Mouse (Mus musculus): ENCODE results near the gene Chchd5. TPM values are rescaled to one million over a fixed set of nuclear protein-coding genes. Genes with fewer than 3 reads are reported as not detected.
A peak's percentile ranks its signal among the peaks of the same experiment; 100 is the strongest.

Gene Chchd5
- polyA plus RNA-seq, 1 experiment from 2014 or later: 21.1 TPM

DNA sequence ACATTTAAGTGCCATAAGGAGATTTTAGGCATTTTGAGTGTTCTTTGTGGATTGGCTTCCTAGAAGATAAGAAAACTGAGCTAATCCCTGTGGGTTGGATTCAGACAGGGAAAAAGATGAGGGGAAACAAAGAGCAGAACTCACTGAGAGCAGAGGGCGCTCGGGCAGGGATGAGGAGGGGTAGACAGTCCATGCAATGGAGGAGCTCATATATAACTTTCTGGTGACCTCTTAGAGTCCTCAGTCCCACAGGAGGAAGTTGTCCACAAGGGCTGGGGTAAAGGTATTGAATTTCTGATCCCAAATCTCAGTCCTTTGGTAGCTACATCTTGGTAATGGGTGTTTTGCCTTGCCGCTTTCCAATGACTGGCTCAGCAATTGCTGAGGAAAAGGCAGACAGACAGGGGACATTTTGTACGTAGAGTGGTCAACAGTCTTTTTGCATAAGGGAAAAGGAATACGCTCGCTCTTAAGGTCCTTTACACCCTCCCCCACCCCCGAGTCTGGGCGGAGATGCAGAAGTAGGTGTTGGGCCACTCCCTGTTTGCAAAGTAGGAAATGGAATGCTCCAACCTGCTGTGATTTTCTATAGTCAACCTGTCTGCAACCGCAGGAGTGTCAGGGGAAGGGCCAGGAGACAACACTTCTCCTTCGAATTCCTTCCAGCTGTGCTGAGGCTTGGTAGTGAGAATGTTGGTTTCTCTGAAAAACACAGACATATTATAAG lies 48.8 kb downstream of the Chchd5 start:
- DNase-seq (ENCODE audit: low spot score): peak; percentile 75
- 37% methylated on average over 10 of the region's 10 CpGs for WGBS

GRCm38 (mm10) chr2:129179946-129180853 lies 50.7 kb downstream of the Chchd5 start:
- no peak for ATAC-seq
- Histone ChIP-seq H3K9me3 (ENCODE audit: low read length) (no peaks in the 10 kb centered on the region), H3K4me1 (ENCODE audit: insufficient read depth, low read depth, low read length) (no peaks in the 10 kb centered on the region), H3K27me3 (replicated peaks; ENCODE audit: insufficient read depth, low read length) (no peaks in the 10 kb centered on the region), H3K36me3 (ENCODE audit: insufficient read depth, low read length) (no peaks in the 10 kb centered on the region), H3K9ac (replicated peaks; ENCODE audit: low read depth) (no peak overlapping the region), H3K4me2 (replicated peaks; ENCODE audit: low read depth, low read length) (no peak overlapping the region), H3K27ac (ENCODE audit: low read length) (no peak overlapping the region), H3K4me3 (ENCODE audit: low read depth, low read length) (no peak overlapping the region)
- no peak for TF ChIP-seq CTCF (IDR thresholded peaks at IDR 0.05)
- TF ChIP-seq EP300 (IDR thresholded peaks at IDR 0.05): no peak
- WGBS: 46% methylated on average over 8 of the region's 8 CpGs
- no peak for DNase-seq (ENCODE audit: low spot score)

More for the DNA sequence above, 48.8 kb downstream of the Chchd5 start:
- Histone ChIP-seq H3K27ac (ENCODE audit: low read length) (peak overlapping the region; percentile 40; the same call in 1 of the 2 replicates), H3K4me1 (ENCODE audit: insufficient read depth, low read depth, low read length) (no peaks in the 10 kb centered on the region), H3K36me3 (ENCODE audit: insufficient read depth, low read length) (no peaks in the 10 kb centered on the region), H3K9ac (replicated peaks; ENCODE audit: low read depth) (no peak overlapping the region), H3K4me2 (replicated peaks; ENCODE audit: low read depth, low read length) (peak overlapping the region; percentile 33), H3K4me3 (ENCODE audit: low read depth, low read length) (no peak overlapping the region), H3K9me3 (ENCODE audit: low read length) (no peaks in the 10 kb centered on the region), H3K27me3 (replicated peaks; ENCODE audit: insufficient read depth, low read length) (no peaks in the 10 kb centered on the region)
- TF ChIP-seq CTCF (IDR thresholded peaks at IDR 0.05): no peak
- TF ChIP-seq EP300 (IDR thresholded peaks at IDR 0.05): no peak
- ATAC-seq: peak; percentile 73

DNA sequence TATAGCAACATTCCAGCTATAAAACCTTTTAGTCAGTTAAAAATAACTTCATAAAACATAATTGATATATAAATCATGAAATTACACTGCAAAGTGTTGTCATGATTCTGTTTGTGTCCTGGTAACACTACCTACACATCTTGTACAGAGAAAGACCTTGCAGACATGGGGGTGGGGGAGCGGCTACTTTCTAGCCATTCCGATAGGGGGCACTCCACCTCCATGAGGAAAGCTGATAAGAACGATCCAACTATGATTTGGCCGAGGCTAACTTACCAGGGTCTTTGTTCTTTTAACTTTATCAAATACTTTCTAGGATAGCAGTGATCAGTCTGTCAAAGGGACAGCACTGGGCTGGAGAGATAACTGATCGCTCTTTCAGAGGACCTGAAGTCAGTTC lies 52.0 kb downstream of the Chchd5 start:
- Histone ChIP-seq H3K4me2 (replicated peaks; ENCODE audit: low read depth, low read length) (no peak overlapping the region), H3K4me1 (ENCODE audit: insufficient read depth, low read depth, low read length) (no peaks in the 10 kb centered on the region), H3K9ac (replicated peaks; ENCODE audit: low read depth) (no peak overlapping the region), H3K27me3 (replicated peaks; ENCODE audit: insufficient read depth, low read length) (no peaks in the 10 kb centered on the region), H3K27ac (ENCODE audit: low read length) (no peak overlapping the region), H3K4me3 (ENCODE audit: low read depth, low read length) (no peak overlapping the region), H3K36me3 (ENCODE audit: insufficient read depth, low read length) (no peaks in the 10 kb centered on the region), H3K9me3 (ENCODE audit: low read length) (no peaks in the 10 kb centered on the region)
- ATAC-seq (no peak), DNase-seq (ENCODE audit: low spot score) (no peak)
- TF ChIP-seq EP300 (IDR thresholded peaks at IDR 0.05) (no peak), CTCF (IDR thresholded peaks at IDR 0.05) (peak; percentile 30; the same call in 1 of the 2 replicates)
- 75% methylated on average over 5 of the region's 5 CpGs for WGBS

GRCm38 (mm10) chr2:129182412-129182811 lies 52.9 kb downstream of the Chchd5 start:
- no peak for TF ChIP-seq CTCF (IDR thresholded peaks at IDR 0.05)
- TF ChIP-seq EP300 (IDR thresholded peaks at IDR 0.05): no peak
- H3K4me1 ChIP-seq (ENCODE audit: insufficient read depth, low read depth, low read length): no peaks in the 10 kb centered on the region
- 0 out of 2 replicates have a peak overlapping the region, but pooled peaks have one; percentile 43 for H3K27ac ChIP-seq (ENCODE audit: low read length)
- WGBS: 97% methylated on average over 1 of the region's 1 CpGs
- H3K4me3 ChIP-seq (ENCODE audit: low read depth, low read length): no peak overlapping the region
- no peaks in the 10 kb centered on the region for H3K36me3 ChIP-seq (ENCODE audit: insufficient read depth, low read length)
- no peak overlapping the region for H3K4me2 ChIP-seq (replicated peaks; ENCODE audit: low read depth, low read length)
- no peak for DNase-seq (ENCODE audit: low spot score)
- H3K27me3 ChIP-seq (replicated peaks; ENCODE audit: insufficient read depth, low read length): no peaks in the 10 kb centered on the region
- no peaks in the 10 kb centered on the region for H3K9me3 ChIP-seq (ENCODE audit: low read length)
- no peak overlapping the region for H3K9ac ChIP-seq (replicated peaks; ENCODE audit: low read depth)
- no peak for ATAC-seq

- Histone ChIP-seq H3K4me3 (ENCODE audit: low read depth, low read length) (no peak overlapping the region), H3K36me3 (ENCODE audit: insufficient read depth, low read length) (no peaks in the 10 kb centered on the region), H3K4me2 (replicated peaks; ENCODE audit: low read depth, low read length) (no peak overlapping the region), H3K9ac (replicated peaks; ENCODE audit: low read depth) (no peak overlapping the region; the same call in 1 of the 2 replicates), H3K27me3 (replicated peaks; ENCODE audit: insufficient read depth, low read length) (no peaks in the 10 kb centered on the region), H3K4me1 (ENCODE audit: insufficient read depth, low read depth, low read length) (no peaks in the 10 kb centered on the region), H3K27ac (ENCODE audit: low read length) (no peak overlapping the region), H3K9me3 (ENCODE audit: low read length) (no peaks in the 10 kb centered on the region)
- TF ChIP-seq EP300 (IDR thresholded peaks at IDR 0.05) (no peak), CTCF (IDR thresholded peaks at IDR 0.05) (no peak)
- WGBS: 48% methylated on average over 14 of the region's 14 CpGs
- ATAC-seq: no peak
- no peak for DNase-seq (ENCODE audit: low spot score)
These were observed 54.1 kb downstream of the Chchd5 start for GRCm38 (mm10) chr2:129183561-129184031.

Other genes starting within 250 kb of the Chchd5 start
- 5.6 and 5.8 TPM in 2 replicates for gene Zc3h8, start 185.6 kb upstream of the Chchd5 start, polyA plus RNA-seq (2015; fragmentation: Nextera tagmentation; extraction: Ambion mirVana)
- 2.0 and 3.5 TPM in 2 replicates for gene Zc3h6, start 162.3 kb upstream of the Chchd5 start, polyA plus RNA-seq (2015; fragmentation: Nextera tagmentation; extraction: Ambion mirVana)
- 15.6 and 17.3 TPM in 2 replicates for gene Gm10762, start 162.0 kb upstream of the Chchd5 start, polyA plus RNA-seq (2015; fragmentation: Nextera tagmentation; extraction: Ambion mirVana)
- gene Vinac1, start 81.5 kb upstream of the Chchd5 start, polyA plus RNA-seq (2015; fragmentation: Nextera tagmentation; extraction: Ambion mirVana): 0.18 and 0.23 TPM in 2 replicates
- 10.0 and 11.6 TPM in 2 replicates for gene Ttl, start 63.8 kb upstream of the Chchd5 start, polyA plus RNA-seq (2015; fragmentation: Nextera tagmentation; extraction: Ambion mirVana)
- gene Polr1b, start 28.7 kb upstream of the Chchd5 start, polyA plus RNA-seq (2015; fragmentation: Nextera tagmentation; extraction: Ambion mirVana): 5.5 and 6.7 TPM in 2 replicates
- 10.0 and 10.5 TPM in 2 replicates for gene Slc20a1, start 69.1 kb downstream of the Chchd5 start, polyA plus RNA-seq (2015; fragmentation: Nextera tagmentation; extraction: Ambion mirVana)
- gene Ckap2l, start 167.5 kb downstream of the Chchd5 start, polyA plus RNA-seq (2015; fragmentation: Nextera tagmentation; extraction: Ambion mirVana): 2.6 and 3.2 TPM in 2 replicates
- 0.66 and 4.5 TPM in 2 replicates for gene Il1a, start 180.3 kb downstream of the Chchd5 start, polyA plus RNA-seq (2015; fragmentation: Nextera tagmentation; extraction: Ambion mirVana)
- 5.0 and 12.4 TPM in 2 replicates for gene Il1b, start 241.4 kb downstream of the Chchd5 start, polyA plus RNA-seq (2015; fragmentation: Nextera tagmentation; extraction: Ambion mirVana)

Measured in lung, postnatal 0 days (tissue).